Mouse (Mus musculus) thymus, adult 2 months (tissue): ENCODE data around the gene Ncam2. TPM values are rescaled to one million over a fixed set of nuclear protein-coding genes. Genes with fewer than 3 reads are reported as not detected.
"Not testable (repeated sequence)": the region's sequence is repeated elsewhere in the genome, so short reads cannot be mapped to it uniquely, and the experiment has no call there.

ENCODE experiments used
- DNase-seq: peaks from one replicate; pipeline ENCODE4 v3.0.0; 2021
- H3K27ac ChIP-seq: fragments of 200-500 bp; 2 replicates; pipeline ENCODE4 v1.5.1; 2012; ENCODE audit warnings: low read length, control low read depth; ENCODE audit not compliant: control insufficient read depth, insufficient read depth
- H3K27me3 ChIP-seq: fragments of 200-500 bp; 2 replicates; pipeline ENCODE4 v1.6.1; 2012; ENCODE audit warnings: mild to moderate bottlenecking, low read length, moderate library complexity, mixed read lengths; ENCODE audit not compliant: control insufficient read depth, insufficient read depth
- H3K36me3 ChIP-seq: fragments of 200-500 bp; 2 replicates; pipeline ENCODE4 v1.6.1; 2012; ENCODE audit warnings: mild to moderate bottlenecking, low read length, moderate library complexity; ENCODE audit not compliant: control insufficient read depth, insufficient read depth
- H3K4me1 ChIP-seq: fragments of 200-500 bp; replicated peaks from 2 replicates; pipeline ENCODE4 v1.6.1; 2012; ENCODE audit warnings: low read length; ENCODE audit not compliant: control insufficient read depth, insufficient read depth
- H3K4me3 ChIP-seq: fragments of 200-500 bp; 2 replicates; pipeline ENCODE4 v1.5.1; 2012; ENCODE audit warnings: mild to moderate bottlenecking, low read length, control low read depth, moderate library complexity; ENCODE audit not compliant: control insufficient read depth, insufficient read depth
- CTCF ChIP-seq: fragments of 200-500 bp; IDR thresholded peaks from 2 replicates; pipeline ENCODE4 v1.5.1; 2012; ENCODE audit warnings: mild to moderate bottlenecking, control low read depth, low read length, moderate library complexity, borderline replicate concordance; ENCODE audit not compliant: control insufficient read depth, poor library complexity, insufficient read depth; ENCODE audit errors: extremely low read depth
- POLR2A ChIP-seq: fragments of 200-500 bp; IDR thresholded peaks from 2 replicates; pipeline ENCODE4 v1.6.1; 2012; ENCODE audit warnings: mild to moderate bottlenecking, low read length, control low read depth, moderate library complexity; ENCODE audit not compliant: control insufficient read depth, poor library complexity, insufficient read depth; ENCODE audit errors: extremely low read depth
- WGBS: fragments of 180-500 bp; shearing (Covaris S2); methylation state at CpG from one replicate; pipeline ENCODE4 v1.1.7; 2018; 5-methylcytosine and 5-hydroxymethylcytosine counted together
- polyA plus RNA-seq: library from polyadenylated mRNA; depleted of rRNA; stranded (reverse); fragments of >200 nt; gene quantifications from 2 replicates; pipeline ENCODE4 v1.2.3, GENCODE M21; 2012

The Ncam2 gene
- polyA plus RNA-seq, 1 experiment = not detected

DNA sequence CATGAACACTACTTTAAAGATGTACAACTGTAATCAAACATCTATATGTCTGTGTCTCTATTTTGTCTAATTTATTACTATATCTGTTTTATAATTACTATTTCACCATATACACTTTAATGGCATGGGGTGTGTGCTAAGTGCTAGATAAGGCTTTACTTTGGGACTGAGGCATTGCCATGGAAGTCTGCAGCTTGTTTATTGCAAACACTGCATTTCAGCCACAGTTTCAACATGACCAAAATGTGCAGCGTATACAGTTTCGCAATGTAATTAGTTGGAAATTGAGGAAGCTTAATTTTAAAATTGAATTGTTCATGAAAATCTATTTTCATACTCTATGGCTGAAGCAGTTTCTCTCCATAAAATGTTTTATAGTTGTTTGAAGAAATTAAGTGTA lies 254.0 kb downstream of the Ncam2 start:
- TF ChIP-seq POLR2A (no peak), CTCF (no peak)
- H3K27ac ChIP-seq = no peak overlapping the region
- over 99% methylated on average over 2 of the region's 2 CpGs for WGBS
- H3K4me3 ChIP-seq = no peak overlapping the region
- H3K27me3 ChIP-seq = no peaks in the 10 kb centered on the region
- no peaks in the 10 kb centered on the region for H3K4me1 ChIP-seq
- no peaks in the 10 kb centered on the region for H3K36me3 ChIP-seq
- DNase-seq = no peak

DNA sequence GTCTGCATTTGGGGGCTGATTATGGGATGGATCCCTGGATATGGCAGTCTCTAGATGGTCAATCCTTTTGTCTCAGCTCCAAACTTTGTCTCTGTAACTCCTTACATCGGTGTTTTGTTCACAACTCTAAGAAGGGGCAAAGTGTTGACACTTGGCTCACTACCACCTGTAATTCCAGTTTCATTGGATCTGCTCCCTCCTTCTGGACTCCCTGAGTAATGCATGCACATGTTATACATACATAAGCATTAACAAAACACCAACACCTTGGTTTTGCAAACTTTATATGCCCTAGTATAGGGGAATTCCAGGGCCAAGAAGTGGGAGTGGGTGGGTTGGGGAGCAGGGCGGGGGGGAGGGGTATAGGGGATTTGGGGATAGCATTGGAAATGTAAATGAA lies 262.2 kb downstream of the Ncam2 start:
- H3K36me3 ChIP-seq, H3K4me3 ChIP-seq, H3K27ac ChIP-seq, H3K4me1 ChIP-seq, H3K27me3 ChIP-seq, DNase-seq: not testable (repeated sequence)
- WGBS = 91% methylated on average over 2 of the region's 2 CpGs

DNA sequence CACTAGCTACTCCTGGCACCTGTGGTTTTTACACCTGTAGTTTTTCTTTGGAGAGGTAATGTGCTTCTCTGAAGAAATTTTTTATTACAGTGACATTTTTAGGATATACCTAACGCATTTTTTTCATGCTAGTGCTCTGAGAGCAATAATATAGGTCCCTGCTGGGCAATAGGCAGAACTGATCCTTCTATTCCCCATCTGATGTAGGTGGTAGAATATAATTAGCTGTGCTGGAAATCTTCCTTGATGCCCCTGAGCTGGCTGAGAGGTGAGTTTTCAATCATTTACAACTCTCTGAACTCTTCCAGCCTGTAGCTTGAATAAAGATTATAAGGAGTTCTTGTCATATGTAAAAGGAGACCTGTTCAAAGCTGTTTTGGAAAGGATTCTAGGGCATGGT lies 272.4 kb downstream of the Ncam2 start:
- H3K27me3 ChIP-seq = no peaks in the 10 kb centered on the region
- WGBS = 60% methylated on average over 1 of the region's 1 CpGs
- H3K27ac ChIP-seq = no peak overlapping the region

DNA sequence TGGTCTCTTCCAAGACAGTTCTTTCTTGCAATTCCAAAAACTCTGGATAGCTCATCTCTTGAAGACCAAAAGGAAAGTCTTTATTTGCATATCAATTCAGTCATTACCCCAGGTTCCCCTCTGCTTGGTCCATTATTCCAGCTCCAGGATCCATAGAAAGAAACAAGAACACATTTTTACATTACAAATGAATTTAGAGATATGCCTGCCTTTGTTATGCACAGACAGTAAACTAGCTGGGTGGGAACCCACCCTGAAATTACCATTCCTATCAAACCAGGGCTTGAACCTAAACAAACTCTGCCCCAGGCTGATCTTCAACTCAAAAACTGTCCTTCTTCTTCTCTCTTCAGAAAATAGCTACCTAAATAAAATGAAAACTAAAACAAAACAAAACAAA lies 280.6 kb downstream of the Ncam2 start:
- Histone ChIP-seq H3K27me3 (no peaks in the 10 kb centered on the region), H3K36me3 (no peaks in the 10 kb centered on the region), H3K4me1 (no peaks in the 10 kb centered on the region), H3K4me3 (no peak overlapping the region), H3K27ac (no peak overlapping the region)
- no peak for TF ChIP-seq POLR2A
- no peak for TF ChIP-seq CTCF
- no peak for DNase-seq

More for the DNA sequence above, 272.4 kb downstream of the Ncam2 start:
- no peak for DNase-seq
- H3K36me3 ChIP-seq = no peaks in the 10 kb centered on the region
- no peaks in the 10 kb centered on the region for H3K4me1 ChIP-seq
- no peak overlapping the region for H3K4me3 ChIP-seq
- TF ChIP-seq POLR2A (no peak), CTCF (no peak)

DNA sequence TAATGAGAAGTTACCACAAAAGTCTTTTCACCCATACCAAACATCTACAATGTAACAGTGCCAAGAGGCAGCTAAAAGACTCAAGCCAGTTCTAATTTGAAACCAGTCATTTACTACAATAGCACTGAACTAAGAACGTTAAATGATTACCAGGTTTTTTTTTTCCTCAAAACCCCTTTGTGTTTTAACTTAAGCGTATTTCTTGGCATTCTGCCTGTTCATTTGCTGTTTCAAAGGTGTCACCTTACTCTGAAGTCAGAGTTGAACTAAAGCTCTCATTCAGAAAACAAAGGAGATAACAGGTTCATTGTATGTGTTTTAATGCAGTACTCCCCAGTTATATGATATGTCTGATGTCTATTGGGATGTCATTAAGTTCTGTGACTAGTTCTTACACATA lies 295.6 kb downstream of the Ncam2 start:
- Histone ChIP-seq H3K4me3 (no peak overlapping the region), H3K36me3 (no peaks in the 10 kb centered on the region), H3K27me3 (no peaks in the 10 kb centered on the region), H3K4me1 (no peaks in the 10 kb centered on the region), H3K27ac (no peak overlapping the region)
- no peak for DNase-seq
- 81% methylated on average over 2 of the region's 2 CpGs for WGBS
- TF ChIP-seq CTCF (no peak), POLR2A (no peak)

DNA sequence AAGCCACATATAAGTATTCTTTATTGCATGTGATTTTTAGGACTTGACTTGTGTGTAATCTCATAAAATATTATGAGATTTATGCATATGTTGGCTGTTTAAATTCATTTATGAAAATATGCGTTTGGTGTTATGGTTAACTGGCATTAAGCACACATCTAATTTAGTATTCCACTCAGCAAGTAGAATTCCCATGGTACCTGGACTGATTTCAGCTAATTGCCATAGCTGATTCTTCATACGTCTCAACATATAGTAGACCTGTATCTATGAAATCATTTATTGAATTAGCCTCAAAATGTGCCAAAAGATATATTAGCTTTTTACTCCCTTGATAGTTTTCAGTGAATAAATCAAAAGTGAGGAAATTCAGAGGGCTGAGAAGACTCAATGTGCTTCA lies 302.1 kb downstream of the Ncam2 start:
- H3K36me3 ChIP-seq = no peaks in the 10 kb centered on the region
- no peak overlapping the region for H3K27ac ChIP-seq
- no peaks in the 10 kb centered on the region for H3K27me3 ChIP-seq
- WGBS = 90% methylated on average over 2 of the region's 2 CpGs
- TF ChIP-seq CTCF (no peak), POLR2A (no peak)
- no peak overlapping the region for H3K4me3 ChIP-seq
- no peaks in the 10 kb centered on the region for H3K4me1 ChIP-seq
- DNase-seq = no peak

DNA sequence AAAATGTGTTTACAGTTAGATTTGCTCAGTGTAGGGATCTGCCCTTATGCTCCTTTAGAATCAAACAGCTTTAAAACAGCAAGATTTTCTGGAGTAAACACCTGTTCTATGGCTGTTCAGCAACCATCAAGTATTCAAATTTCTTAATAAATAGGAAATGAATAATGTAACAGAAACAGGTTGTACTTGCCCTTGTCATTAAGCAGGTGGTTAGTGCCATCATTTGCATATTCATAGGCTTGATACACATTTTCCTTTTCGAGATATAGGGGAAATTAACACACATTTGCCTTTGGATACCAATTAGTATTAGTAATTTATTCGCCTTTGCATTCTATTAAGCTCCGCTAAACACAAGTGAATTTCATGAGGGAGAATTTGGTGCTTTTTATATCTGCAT lies 335.7 kb downstream of the Ncam2 start:
- 79% methylated on average over 3 of the region's 3 CpGs for WGBS
- H3K4me3 ChIP-seq = no peak overlapping the region
- no peaks in the 10 kb centered on the region for H3K27me3 ChIP-seq
- TF ChIP-seq POLR2A (no peak), CTCF (no peak)
- no peaks in the 10 kb centered on the region for H3K36me3 ChIP-seq
- H3K4me1 ChIP-seq = no peaks in the 10 kb centered on the region
- no peak overlapping the region for H3K27ac ChIP-seq
- no peak for DNase-seq
